Mouse (Mus musculus) heart, embryonic 14.5 days (tissue): ENCODE results near the gene Gm14214. TPM values are rescaled to one million over a fixed set of nuclear protein-coding genes. Genes with fewer than 3 reads are reported as not detected.
A peak's percentile ranks its signal among the peaks of the same experiment; 100 is the strongest.

Experiments used
- ATAC-seq: fragments of 200-750 bp; cut with Nextera tagmentation; 2 replicates; pipeline ENCODE4 v1.8.0; 2017; ENCODE audit warnings: low read depth, moderate TSS enrichment; ENCODE audit not compliant: insufficient number of reproducible peaks, insufficient read depth, low FRiP score
- H3K27ac ChIP-seq, 2 experiments: fragments of 200-500 bp in 1 of 2; fragments of 300-500 bp in 1 of 2; sonication (generic) in 1 of 2; replicated peaks in 1 of 2; 2 replicates each; pipeline ENCODE4 v1.5.1; 2012 to 2014; ENCODE audit warnings: low read depth in 2 of 2, low read length in 2 of 2, control low read depth in 1 of 2, mild to moderate bottlenecking in 1 of 2, mixed read lengths in 1 of 2; ENCODE audit not compliant: control insufficient read depth in 1 of 2, insufficient read depth in 1 of 2
- H3K27me3 ChIP-seq: fragments of 300-500 bp; sonication (generic); 2 replicates; pipeline ENCODE4 v1.6.1; 2014; ENCODE audit warnings: mild to moderate bottlenecking, low read length, control low read depth; ENCODE audit not compliant: control insufficient read depth, insufficient read depth
- H3K36me3 ChIP-seq: fragments of 300-500 bp; sonication (generic); 2 replicates; pipeline ENCODE4 v1.6.1; 2014; ENCODE audit warnings: mild to moderate bottlenecking, control low read depth, low read length, mixed read lengths; ENCODE audit not compliant: control insufficient read depth, insufficient read depth
- H3K4me1 ChIP-seq, 2 experiments: fragments of 200-500 bp in 1 of 2; fragments of 300-500 bp in 1 of 2; sonication (generic) in 1 of 2; 2 replicates each; pipeline ENCODE4 v1.6.1; 2012 to 2014; ENCODE audit warnings: low read length in 2 of 2, control low read depth in 1 of 2, mixed read lengths in 1 of 2; ENCODE audit not compliant: control insufficient read depth in 2 of 2, insufficient read depth in 2 of 2
- H3K4me2 ChIP-seq: fragments of 300-500 bp; sonication (generic); 2 replicates; pipeline ENCODE4 v1.6.1; 2014; ENCODE audit warnings: mild to moderate bottlenecking, low read length
- H3K4me3 ChIP-seq, 2 experiments: fragments of 200-500 bp in 1 of 2; fragments of 300-500 bp in 1 of 2; sonication (generic) in 1 of 2; 2 replicates each; pipeline ENCODE4 v1.5.1; 2012 to 2014; ENCODE audit warnings: low read length in 2 of 2, mild to moderate bottlenecking in 2 of 2, control low read depth in 1 of 2, low read depth in 1 of 2, moderate library complexity in 1 of 2; ENCODE audit not compliant: control insufficient read depth in 1 of 2, insufficient read depth in 1 of 2
- H3K9ac ChIP-seq: fragments of 300-500 bp; sonication (generic); 2 replicates; pipeline ENCODE4 v1.6.1; 2014; ENCODE audit warnings: mild to moderate bottlenecking, low read length
- H3K9me3 ChIP-seq: fragments of 300-500 bp; sonication (generic); 2 replicates; pipeline ENCODE4 v1.6.1; 2016; ENCODE audit warnings: low read length, control low read depth; ENCODE audit not compliant: control insufficient read depth
- WGBS: fragments of 180-500 bp; shearing (Covaris S2); extraction: QIAGEN DNeasy Blood & Tissue Kit; methylation state at CpG from one replicate; pipeline ENCODE4 v1.1.7; 2014; 5-methylcytosine and 5-hydroxymethylcytosine counted together
- polyA plus RNA-seq: library from polyadenylated mRNA; unstranded; fragments of >200 nt; fragmentation: Nextera tagmentation; extraction: Ambion mirVana; gene quantifications from 2 replicates; pipeline ENCODE4 v1.2.1, GENCODE M21; 2014

The Gm14214 gene
- polyA plus RNA-seq, 1 experiment from 2014 or later: not detected

GRCm38 (mm10) chr2:154807689-154808088, 37.9 kb upstream of the Gm14214 start:
- no peak for ATAC-seq
- Histone ChIP-seq H3K27ac (no peak overlapping the region), H3K27me3 (no peaks in the 10 kb centered on the region), H3K9ac (no peak overlapping the region), H3K4me2 (no peak overlapping the region), H3K4me1 (peaks cover 5 to 58% of the 10 kb centered on the region in 2 experiments), H3K4me3 (no peak overlapping the region), H3K9me3 (no peaks in the 10 kb centered on the region), H3K36me3 (peaks cover 3% of the 10 kb centered on the region; the same call in 1 of the 2 replicates)
- WGBS: 74% methylated on average over 1 of the region's 1 CpGs

- 69% methylated on average over 4 of the region's 4 CpGs for WGBS
- H3K27ac ChIP-seq: no peak overlapping the region
- no peak overlapping the region for H3K9ac ChIP-seq
- no peak overlapping the region for H3K4me2 ChIP-seq
- ATAC-seq: no peak
- H3K4me1 ChIP-seq: peaks cover 5 to 39% of the 10 kb centered on the region in 2 experiments
- H3K9me3 ChIP-seq: no peaks in the 10 kb centered on the region
- 0 out of 2 replicates have a peak, but pooled peaks cover 4% of the 10 kb centered on the region for H3K36me3 ChIP-seq
- no peaks in the 10 kb centered on the region for H3K27me3 ChIP-seq
- no peak overlapping the region for H3K4me3 ChIP-seq
These were observed 34.0 kb upstream of the Gm14214 start for GRCm38 (mm10) chr2:154803845-154804244.

DNA sequence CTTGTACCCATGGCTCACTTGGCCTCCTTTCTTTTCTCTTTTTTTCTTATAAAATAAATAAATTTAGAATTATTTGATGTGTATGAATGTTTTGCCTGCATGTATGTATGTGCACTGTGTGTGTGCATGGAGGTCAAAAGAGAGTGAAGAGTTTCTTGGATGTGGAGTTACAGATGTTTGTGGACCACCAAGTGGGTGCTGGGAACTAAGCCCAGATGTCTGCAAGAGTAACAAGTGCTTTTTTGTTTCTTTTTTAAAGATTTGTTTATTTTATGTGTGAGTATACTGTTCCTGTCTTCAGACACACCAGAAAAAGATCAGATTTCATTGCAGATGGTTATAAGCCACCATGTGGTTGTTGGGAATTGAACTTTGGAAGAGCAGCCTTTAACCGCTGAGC, 33.5 kb upstream of the Gm14214 start:
- no peak overlapping the region for H3K9ac ChIP-seq
- H3K4me2 ChIP-seq: no peak overlapping the region
- WGBS: 93% methylated on average over 1 of the region's 1 CpGs
- no peak for ATAC-seq
- H3K36me3 ChIP-seq: 0 out of 2 replicates have a peak, but pooled peaks cover 4% of the 10 kb centered on the region
- peaks cover 5 to 34% of the 10 kb centered on the region in 2 experiments for H3K4me1 ChIP-seq
- H3K27ac ChIP-seq: no peak overlapping the region
- no peaks in the 10 kb centered on the region for H3K27me3 ChIP-seq
- no peak overlapping the region for H3K4me3 ChIP-seq
- H3K9me3 ChIP-seq: no peaks in the 10 kb centered on the region

DNA sequence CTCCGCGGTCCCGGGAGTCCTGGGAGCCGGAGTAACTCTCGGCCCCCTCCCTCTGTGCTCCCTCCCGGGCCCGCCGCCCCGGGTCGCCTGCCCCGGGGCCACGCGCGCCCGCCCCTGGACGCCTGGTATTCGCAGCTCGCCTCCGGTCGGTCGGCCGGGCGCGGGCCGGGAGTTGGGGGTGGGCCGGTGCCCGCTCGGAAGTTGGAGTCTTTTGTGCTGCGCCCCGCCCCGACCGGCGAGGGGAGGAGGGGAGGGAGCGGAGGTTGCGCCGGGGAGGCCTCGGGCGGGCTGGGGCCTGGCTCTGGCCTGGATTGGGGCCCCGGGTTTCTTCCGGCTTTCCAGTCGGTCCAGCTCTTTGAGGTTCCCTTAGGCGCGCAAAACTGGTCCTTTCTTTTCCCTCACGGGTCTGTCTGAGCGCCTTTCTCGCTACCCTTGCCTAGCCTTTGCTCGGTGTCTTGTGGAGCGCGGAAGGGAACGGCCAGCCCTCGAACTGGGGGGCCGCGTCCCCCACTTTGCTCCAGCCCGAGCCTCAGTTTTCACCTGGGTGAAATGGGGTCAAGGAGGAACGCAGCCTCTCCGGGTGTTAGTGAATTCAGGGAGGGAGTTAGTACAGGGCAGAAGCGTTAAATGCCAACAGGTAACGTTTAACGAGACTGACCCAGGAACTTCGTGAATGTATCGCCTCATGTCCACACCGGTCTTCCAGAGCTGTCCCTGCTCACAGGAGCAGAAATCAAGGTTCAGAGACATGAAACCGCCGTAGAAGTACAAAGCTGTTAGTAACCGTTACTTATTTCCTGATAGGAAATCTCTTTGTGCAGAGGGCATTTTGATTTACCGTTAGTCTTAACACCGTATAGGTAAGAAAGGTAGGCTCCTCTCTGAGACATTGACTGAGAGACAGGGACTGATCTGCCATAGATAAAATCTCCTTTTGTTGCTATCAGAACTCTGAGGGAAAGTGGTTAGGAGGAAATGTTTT, 22.1 kb upstream of the Gm14214 start:
- no peaks in the 10 kb centered on the region for H3K27me3 ChIP-seq
- H3K4me3 ChIP-seq: peak overlapping the region; percentile 90 to 91
- ATAC-seq: peak; percentile 57
- H3K36me3 ChIP-seq: no peaks in the 10 kb centered on the region
- H3K9ac ChIP-seq: peak overlapping the region; percentile 97
- peak overlapping the region; percentile 81 for H3K4me2 ChIP-seq
- H3K27ac ChIP-seq: peak overlapping the region; percentile 96 to 98
- under 1% methylated on average over 57 of the region's 67 CpGs for WGBS
- H3K4me1 ChIP-seq: peaks cover 2 to 43% of the 10 kb centered on the region in 2 experiments; a peak in 3 of 4 replicates
- no peaks in the 10 kb centered on the region for H3K9me3 ChIP-seq

- peaks cover 5 to 34% of the 10 kb centered on the region in 2 experiments for H3K4me1 ChIP-seq
- peak within 1 kb of the TSS; percentile 90 to 91 for H3K4me3 ChIP-seq
- H3K36me3 ChIP-seq: no peaks in the 10 kb centered on the region
- peak; percentile 96 for ATAC-seq
- H3K9me3 ChIP-seq: no peaks in the 10 kb centered on the region
- H3K27me3 ChIP-seq: no peaks in the 10 kb centered on the region
- H3K9ac ChIP-seq: peak within 1 kb of the TSS; percentile 97
- under 1% methylated on average over 69 of the region's 89 CpGs for WGBS
- peak within 1 kb of the TSS; percentile 96 to 98 for H3K27ac ChIP-seq
- H3K4me2 ChIP-seq: peak within 1 kb of the TSS; percentile 81
These were observed 21.0 kb upstream of the Gm14214 start, which contains the start of the genes Raly and a for GRCm38 (mm10) chr2:154790656-154791483. Gene Raly, plus strand, starts transcription at chr2:154791096. Gene a, plus strand, starts transcription at chr2:154791402.

DNA sequence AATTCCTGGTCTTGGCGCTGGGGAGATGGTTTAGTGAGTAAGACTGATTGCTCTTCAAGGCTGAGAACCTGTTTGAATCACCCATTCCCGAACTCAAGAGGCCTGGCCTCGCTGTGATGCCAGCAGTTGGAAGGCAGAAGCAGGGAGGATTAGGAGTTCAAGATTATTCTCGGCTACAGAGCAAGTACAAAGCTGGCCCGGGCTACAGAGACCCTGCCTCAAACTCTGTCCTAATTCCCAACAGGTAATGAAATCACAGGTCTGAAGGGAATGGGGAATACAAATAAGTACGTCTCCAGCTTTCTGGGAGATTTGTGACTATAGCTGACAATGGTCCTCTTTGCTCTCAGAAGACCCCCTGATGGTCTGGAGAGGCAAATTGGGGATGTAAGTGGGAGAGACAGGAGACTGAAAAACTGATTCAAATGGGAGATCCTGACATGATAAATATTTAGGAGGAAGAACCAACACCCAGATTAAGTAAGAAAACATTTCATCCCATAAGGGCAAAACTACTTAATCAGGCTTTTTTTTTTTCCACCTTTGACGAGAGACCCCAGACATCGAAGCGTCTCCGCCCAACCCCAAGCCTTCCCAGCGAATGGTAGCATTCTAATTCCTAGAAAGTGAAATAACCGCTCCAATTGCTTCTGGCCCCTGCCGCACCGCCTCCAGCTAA, 20.3 kb upstream of the Gm14214 start:
- no peaks in the 10 kb centered on the region for H3K9me3 ChIP-seq
- no peaks in the 10 kb centered on the region for H3K27me3 ChIP-seq
- peak overlapping the region; percentile 5 to 18; a peak in 3 of 4 replicates for H3K27ac ChIP-seq
- WGBS: 7% methylated on average over 14 of the region's 14 CpGs
- H3K4me3 ChIP-seq: peak overlapping the region; percentile 32 to 52
- H3K9ac ChIP-seq: peak overlapping the region; percentile 42
- H3K4me2 ChIP-seq: peak overlapping the region; percentile 57
- ATAC-seq: no peak
- no peaks in the 10 kb centered on the region for H3K36me3 ChIP-seq
- H3K4me1 ChIP-seq: peaks cover 5 to 26% of the 10 kb centered on the region in 2 experiments

GRCm38 (mm10) chr2:154789381-154789780, 19.6 kb upstream of the Gm14214 start:
- peaks cover 5 to 19% of the 10 kb centered on the region in 2 experiments for H3K4me1 ChIP-seq
- WGBS: 59% methylated on average over 6 of the region's 6 CpGs

More at GRCm38 (mm10) chr2:154789381-154789780, 19.6 kb upstream of the Gm14214 start:
- no peak for ATAC-seq
- Histone ChIP-seq H3K4me2 (no peak overlapping the region), H3K27ac (no peak overlapping the region), H3K9ac (no peak overlapping the region), H3K9me3 (no peaks in the 10 kb centered on the region), H3K36me3 (no peaks in the 10 kb centered on the region), H3K4me3 (no peak overlapping the region), H3K27me3 (no peaks in the 10 kb centered on the region)
